Mouse (Mus musculus) cerebellum, postnatal 14 days (tissue): ENCODE results near the gene Nrk.

Source experiments
- DNase-seq, 2 experiments: peaks; one replicate each; pipeline ENCODE4 v3.0.0; 2021; ENCODE audit warnings: mixed read lengths in 2 of 2

The Nrk gene

DNA sequence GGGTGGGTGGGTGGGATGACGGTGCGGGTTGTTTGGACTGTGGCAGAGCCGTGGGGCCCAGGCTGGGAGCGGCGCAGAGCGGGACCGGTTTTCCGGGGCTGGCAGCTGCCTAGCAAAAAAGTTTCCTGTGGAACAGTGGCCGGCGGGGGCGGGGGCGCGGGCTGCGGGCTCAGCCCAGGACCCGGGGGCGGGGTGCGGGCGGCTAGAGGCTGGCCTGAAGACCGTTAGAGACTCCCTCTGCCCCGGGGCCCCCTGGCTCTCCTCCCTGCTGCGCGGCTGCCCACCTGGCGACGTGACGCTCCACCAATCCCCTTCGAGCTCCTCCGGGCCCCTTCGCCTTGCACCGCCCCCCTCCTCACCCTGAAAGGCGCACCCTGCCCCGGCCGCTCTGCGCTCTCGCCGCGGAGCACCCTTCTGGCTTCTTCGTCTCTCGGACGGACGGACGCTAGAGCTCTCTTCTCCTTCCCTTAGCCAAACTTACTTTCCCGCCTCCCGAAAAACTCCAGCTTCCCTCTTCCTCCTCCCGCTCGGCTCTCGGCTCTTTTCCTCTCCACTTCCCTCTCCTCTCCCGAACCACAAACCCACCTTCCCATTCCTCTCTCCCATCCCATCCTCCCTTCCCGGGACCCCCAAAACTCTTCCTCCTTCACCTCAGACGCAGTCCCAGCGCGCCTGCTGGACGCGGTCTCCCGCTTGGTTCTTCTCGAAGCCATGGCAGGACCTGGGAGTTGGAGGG lies at the start of gene Nrk:
Gene Nrk (plus strand): TSS at position 390 of the 736 bp plus-strand sequence.
- DNase-seq: peak; percentile 1 to 4

DNA sequence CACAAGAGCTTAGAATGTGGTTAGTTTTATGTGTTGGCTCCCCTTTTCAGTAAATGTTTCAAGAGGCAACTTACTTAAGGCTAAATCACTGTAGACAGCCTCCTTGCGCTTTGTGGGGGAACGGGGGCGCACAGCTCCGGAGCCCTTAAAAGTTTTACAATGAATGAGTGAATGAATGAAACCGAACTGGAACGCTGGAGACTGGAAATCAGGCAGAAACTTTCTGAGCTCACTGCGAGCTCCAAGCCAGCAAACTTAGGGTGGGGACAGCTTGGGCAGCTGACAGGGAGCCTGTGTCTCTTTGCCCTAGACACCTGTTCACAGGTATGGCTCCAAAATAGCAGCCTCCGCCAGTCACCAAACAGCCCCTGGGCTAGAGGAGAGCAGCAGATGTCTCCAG lies 864 bp upstream of the Nrk start:
- no peak for DNase-seq

DNA sequence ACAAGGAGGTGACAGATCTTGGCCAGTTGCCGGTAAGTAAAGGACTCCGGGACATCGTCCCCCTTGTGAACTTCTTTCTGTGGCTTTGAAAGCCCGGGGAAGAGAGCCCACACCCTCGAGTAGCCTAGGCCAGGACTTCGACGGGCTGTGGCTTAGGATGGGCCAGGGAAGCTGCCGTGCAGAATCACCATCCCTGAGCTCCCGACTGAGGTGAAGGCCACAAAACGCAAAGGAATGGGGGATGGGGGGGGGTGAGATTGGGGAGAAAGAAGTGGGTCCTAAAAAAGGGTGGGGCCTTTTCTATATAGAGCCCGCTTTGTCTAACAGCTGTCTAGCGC lies 516 bp downstream of the Nrk start:
- DNase-seq: no peak

DNA sequence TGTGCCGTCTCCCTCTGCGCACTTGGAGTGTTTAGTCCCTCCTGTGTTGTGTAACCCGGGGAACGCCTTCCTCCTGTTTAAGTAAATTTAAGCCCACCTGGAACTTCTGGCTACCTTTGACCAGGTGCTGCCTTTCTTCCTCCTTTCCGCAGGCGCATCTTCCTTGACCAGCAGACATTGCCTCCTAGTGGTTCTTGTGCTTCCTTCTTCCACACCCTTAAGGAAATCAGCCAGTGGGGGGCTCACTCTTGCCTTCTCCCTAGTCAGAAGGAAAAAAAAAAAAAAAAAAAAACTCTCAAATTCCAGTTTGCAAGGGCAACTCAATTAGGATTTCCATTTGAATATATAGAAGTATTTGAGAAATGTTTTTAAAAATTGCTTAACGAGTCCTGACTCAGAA lies 4.8 kb downstream of the Nrk start:
- no peak for DNase-seq

DNA sequence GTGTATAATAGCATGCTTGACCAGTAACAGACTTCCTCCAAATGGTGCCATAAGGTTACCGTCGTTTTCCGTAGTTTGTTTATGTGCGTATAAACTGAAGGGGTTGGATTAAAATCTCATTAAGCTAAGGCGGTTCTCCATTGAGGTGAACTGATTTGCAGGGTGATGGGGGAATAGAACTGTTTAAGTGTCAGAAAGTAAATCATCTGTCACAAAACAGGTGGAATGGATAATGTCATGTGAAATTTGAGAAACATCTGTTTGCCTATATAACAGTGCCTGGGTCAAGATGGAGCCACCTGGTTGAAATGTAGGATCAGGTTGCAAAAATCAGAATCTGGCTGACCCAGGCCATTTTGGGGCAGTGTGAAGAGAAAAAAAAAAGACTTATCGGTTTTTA lies 29.7 kb downstream of the Nrk start:
- no peak for DNase-seq

DNA sequence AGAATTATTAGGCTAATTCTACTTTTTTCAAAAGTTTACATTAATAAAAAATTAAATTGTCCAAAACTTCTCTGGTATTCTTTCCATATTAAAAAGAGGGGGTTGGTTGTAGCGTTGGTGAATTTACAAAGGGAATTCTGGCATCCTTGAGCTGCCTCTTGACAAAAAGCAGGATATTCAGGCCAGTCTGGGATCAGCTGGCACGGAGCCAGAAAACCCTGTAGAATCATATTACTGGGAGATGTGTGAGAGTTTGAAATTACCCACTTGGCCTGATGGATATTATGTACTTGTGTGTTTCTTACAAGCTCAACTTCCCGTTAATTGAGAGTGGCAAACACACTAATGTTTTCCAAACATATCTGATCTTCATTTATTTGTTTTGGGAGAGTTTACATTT lies 46.5 kb downstream of the Nrk start:
- DNase-seq: peak; percentile 32 to 60

DNA sequence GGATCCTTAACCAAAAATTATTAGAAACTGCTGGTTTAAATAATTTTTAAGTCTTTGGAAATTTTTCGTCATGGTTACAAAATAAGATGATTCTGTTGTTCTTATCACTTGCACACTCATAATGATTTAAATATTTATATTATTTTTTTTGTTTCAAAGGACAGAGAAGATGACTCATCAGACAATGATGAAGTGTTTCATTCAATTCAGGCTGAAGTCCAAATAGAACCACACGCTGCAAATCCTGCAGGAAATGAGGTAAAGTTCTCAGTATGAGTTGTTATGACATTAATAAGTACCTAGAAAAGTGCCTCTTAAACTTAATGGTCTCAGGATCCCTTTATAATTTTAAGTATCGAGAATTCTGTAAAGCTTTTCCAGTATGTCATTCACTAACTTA lies 64.3 kb downstream of the Nrk start:
- no peak for DNase-seq

DNA sequence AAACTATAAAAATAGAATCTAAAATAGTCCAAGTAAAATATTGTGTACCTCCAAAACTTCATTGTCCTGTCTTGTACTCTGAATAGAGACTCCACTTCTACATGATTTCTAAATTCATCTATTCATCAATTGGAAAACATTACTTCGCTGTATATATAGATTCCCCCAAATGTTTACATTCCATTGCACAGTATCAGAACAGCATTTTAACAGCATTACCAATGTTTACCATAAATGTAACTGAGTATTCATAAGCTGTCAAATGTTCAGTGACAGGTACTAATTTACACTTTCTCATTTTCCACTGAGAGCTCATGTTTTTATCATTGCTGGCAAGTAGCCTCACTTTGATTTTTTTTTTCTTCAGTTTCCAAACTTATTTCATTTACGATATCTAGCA lies 65.0 kb downstream of the Nrk start:
- no peak for DNase-seq

DNA sequence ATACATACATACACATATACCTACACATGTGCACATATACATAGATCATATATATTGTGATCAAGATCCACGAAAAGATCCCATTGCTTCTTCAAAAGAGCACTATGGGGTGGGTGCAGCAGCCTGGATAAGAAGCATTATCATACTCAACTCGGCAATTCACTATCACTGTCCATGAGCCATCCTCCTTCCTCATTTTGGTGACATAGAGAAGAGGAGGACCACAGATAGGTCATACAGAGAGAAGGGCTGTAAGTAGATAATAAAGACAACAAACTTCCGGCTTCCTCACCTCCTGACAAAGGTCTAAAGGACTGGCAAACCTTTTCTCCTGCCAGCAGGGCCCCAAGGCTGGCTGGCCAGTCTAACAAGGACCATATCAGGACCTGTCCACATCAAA lies 100.3 kb downstream of the Nrk start:
- DNase-seq: no peak

DNA sequence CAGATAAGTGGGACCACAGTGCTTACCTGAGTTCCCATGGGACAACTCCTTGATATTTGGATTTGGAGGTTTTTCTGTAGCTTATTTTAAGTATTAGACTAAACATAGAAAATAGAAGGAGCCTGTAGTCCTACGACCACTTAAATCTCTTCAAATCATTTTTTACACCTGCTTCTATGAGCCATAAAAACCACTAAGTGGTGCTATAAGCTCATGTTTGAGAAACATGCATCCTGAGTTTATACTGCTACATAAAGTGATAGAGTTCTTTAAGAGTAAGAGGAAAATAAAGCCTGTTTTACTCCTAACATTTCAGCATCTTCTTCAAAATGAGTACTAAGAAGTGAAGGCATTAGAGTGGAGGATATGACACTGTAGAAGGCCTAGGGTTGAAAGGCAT lies 102.3 kb downstream of the Nrk start:
- no peak for DNase-seq

DNA sequence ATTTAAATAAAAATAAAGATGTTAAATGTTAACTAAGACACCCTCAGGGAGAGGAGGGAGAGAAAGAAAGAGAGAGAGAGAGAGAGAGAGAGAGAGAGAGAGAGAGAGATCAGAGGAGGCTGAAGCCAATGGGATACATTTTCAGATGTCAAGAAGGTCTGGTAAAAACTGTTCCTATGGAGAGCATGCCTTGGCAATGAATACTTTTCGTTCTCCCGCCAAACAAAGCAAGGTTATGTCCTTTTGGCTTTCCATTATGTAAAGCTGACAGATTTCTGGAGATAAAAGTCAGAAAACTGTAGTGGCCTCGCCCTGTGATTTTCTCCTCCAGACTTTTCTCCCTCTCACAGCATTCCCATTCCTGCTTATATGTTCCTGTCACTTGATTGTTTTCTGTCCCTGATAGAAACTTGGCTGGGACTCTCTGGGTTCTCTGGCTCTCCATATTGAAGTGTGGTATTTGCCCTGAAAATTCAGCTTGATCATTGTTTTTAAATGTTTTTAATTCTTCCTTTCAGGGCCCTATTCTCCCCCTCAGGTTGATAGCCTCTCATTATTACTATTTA lies 112.4 kb downstream of the Nrk start:
- DNase-seq: no peak

DNA sequence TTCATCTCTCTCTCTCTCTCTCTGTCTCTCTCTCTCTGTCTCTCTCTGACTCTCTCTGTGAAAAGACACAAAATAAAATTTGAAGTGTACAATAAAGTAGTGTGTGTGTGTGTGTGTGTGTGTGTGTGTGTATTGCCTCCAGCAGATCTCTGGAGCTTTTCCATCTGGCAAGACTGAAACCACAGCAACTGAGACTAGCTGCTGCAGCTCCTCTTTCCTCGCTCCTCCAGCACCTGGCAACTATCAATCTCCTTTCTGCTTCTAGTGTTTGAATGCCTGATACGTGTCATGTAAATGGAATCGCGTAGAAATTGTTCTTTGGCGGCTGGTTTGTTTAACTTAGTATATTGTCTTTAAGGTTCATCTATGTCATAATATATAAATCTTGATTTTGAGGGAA lies 113.1 kb downstream of the Nrk start:
- DNase-seq: peak; percentile 21 to 27

DNA sequence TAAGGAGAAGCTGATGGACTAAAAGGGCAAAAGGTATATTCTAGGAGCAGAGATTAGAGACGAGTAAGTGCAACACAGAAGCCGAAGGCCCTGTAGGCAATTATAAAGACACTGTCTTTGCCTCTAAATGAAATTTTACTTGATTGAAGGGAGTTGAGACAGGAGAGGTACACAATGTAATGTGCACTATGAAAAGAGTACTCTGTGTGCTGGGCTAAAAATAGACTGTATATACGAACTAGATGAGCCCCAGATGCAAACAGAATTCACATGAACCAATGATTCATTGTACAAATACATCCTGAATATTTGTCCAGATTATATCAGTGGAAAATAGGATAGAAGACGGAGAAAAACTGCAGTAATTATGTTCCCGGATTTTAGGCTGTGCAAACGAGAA lies 113.7 kb downstream of the Nrk start:
- DNase-seq: no peak

DNA sequence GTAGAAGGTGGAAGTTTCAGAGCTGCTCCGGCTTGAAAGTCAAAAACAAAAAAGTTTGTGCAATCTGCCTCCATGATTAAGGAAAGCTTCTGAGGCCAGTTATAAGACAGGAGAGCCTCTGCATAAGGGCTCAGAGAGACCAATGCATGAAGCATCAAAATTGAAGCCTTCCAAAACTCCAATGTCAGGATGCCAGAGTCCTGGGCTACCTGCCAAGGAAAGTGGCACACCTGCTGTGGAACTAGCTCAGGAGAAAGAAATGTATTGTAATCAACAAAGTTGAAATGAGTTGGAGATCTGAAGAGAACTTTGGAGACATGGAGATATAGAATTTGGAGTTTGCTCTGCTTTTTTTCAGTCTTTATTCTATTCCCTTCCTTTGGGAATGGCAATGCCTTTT lies 123.4 kb downstream of the Nrk start:
- peak; percentile 6 to 54 for DNase-seq

DNA sequence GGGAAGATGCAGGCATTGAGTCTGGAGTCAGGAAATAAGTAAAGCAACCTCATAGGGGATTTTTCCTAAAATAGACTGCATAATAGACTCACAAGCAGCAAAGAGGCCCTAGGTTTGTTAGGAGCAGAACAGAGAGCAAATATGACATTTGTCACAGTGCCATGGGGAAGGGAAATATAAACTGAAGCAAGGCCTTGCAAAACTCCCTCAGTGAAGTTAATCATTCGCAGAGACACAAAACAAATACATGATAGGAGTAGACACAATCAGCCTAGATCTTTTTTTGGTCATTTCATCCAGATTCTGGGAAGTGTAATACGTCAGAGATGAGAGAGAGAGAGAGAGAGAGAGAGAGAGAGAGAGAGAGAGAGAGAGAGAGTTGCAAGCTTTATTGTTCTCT lies 125.1 kb downstream of the Nrk start:
- no peak for DNase-seq

DNA sequence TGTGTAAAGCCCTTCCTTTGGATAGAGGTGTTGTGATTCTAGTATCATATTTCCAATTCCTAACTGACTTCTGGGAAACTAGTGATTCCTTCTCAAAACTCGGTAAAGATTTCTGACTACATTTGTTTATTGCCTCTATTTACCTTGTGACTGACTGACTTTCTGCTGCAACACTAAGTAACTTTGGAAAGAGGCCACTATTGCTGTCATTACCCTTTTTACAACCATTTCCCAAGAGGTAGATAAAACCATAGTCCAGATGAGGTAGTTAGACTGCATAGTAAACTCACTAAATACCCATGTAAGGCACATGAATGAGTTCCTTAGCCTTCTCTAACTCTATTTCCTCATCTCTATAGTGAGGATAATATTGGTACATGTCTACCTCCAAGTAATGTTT lies 126.9 kb downstream of the Nrk start:
- no peak for DNase-seq

DNA sequence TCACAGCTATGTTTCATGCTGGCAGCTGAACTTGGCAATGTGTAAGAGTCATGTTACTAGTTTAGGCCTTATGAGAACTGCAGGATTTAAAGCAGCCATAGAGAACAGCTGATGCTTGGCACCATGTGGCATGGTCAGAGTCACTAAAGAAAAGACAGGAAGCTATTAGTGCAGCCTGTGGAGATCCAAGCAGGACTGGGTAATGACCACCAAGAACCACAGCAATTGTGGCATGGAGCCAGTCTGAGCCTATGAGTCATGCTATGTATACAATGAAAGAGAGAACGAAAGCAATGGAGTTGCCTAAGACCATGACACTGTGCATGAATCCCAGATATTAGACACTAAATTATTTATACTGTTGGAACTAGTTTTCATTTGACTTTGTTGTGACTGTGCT lies 137.7 kb downstream of the Nrk start:
- peak; percentile 7 to 28 for DNase-seq

DNA sequence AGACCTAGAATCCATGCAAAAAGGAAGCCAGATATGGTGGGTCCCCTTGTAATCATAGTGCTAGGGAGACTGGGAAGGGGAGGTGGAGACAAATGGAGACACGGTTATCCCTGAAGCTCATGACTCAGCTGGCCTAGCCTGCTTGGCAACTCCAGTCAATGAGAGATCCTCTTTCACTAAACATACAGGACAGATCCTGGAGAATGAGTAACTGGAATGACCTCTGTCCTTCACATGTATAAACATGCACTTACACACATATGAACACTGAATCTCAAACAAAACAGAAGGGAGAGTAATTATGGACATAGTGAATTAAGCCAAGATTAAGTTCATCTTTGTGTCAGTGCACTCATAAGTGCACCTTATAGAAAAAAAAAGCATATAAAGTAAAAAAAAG lies 138.9 kb downstream of the Nrk start:
- no peak for DNase-seq
